Mouse (Mus musculus) embryonic fibroblast, embryonic 13.5 days (primary cell): ENCODE measurements around the gene Gm9857. TPM values are rescaled to one million over a fixed set of nuclear protein-coding genes. Genes with fewer than 3 reads are reported as not detected.

Experiments
- H3K27ac ChIP-seq: 2 replicates; pipeline ENCODE4 v1.5.1; 2012; ENCODE audit warnings: low read length, control low read depth, inconsistent platforms; ENCODE audit not compliant: insufficient read depth
- H3K4me1 ChIP-seq: 2 replicates; pipeline ENCODE4 v1.6.1; 2011; ENCODE audit warnings: low read length; ENCODE audit not compliant: control insufficient read depth, insufficient read depth
- H3K4me3 ChIP-seq: 2 replicates; pipeline ENCODE4 v1.5.1; 2011; ENCODE audit warnings: mild to moderate bottlenecking, control low read depth, low read length; ENCODE audit not compliant: insufficient read depth
- CTCF ChIP-seq: IDR thresholded peaks from 2 replicates; pipeline ENCODE4 v1.5.1; 2011; ENCODE audit warnings: mild to moderate bottlenecking, control low read depth, low read length, moderate library complexity, borderline replicate concordance; ENCODE audit not compliant: insufficient read depth
- POLR2A ChIP-seq: IDR thresholded peaks from 2 replicates; pipeline ENCODE4 v1.6.1; 2011; ENCODE audit warnings: low read depth, mild to moderate bottlenecking, control low read depth, low read length, moderate library complexity
- polyA plus RNA-seq: library from polyadenylated mRNA; stranded (reverse); fragments of >200 nt; gene quantifications from 2 replicates; pipeline ENCODE4 v1.2.4, GENCODE M21; 2011; ENCODE audit warnings: low read depth; ENCODE audit not compliant: missing spikeins, insufficient read length

Gene Gm9857
- polyA plus RNA-seq, 1 experiment: not detected

DNA sequence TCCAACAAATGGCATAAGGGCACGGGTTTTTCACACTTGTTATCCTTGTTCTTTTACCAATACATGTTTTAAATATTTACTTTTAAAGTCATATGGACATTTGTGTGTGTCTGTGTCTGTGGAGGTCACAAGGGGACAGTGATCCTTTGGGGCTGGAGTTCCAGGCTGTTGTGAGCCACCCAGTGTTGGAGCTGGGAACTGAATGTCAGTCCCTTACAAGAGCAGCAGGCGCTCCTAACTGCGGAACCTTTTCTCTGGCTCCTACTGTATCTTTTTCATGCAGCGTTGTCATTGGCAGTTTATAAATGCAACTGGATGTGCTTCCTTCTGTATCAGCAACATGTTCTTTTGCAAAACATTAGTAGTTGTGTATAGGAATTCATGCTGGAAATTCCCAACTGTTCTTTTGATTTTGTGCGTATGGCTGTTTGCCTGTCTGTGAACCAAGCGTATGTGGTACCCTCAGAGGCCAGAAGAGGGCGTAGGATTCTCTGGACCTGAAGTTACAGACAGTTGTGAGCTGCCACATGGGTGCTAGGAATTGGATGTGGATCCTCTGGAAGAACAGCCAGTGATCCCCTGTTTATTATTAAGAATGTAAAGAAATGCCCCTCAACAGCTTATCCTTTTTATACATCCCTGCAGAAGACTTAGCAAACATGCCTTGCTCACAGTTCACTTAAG, 24.3 kb upstream of the Gm9857 start:
- H3K4me3 ChIP-seq: no peak overlapping the region
- TF ChIP-seq CTCF: no peak
- TF ChIP-seq POLR2A: no peak
- no peak overlapping the region for H3K27ac ChIP-seq
- H3K4me1 ChIP-seq: peaks cover 6% of the 10 kb centered on the region; the same call in 1 of the 2 replicates

GRCm38 (mm10) chr3:108963776-108964175, 23.5 kb upstream of the Gm9857 start:
- H3K4me1 ChIP-seq: peaks cover 9% of the 10 kb centered on the region
- TF ChIP-seq POLR2A: no peak
- TF ChIP-seq CTCF: no peak
- no peak overlapping the region for H3K27ac ChIP-seq
- no peak overlapping the region for H3K4me3 ChIP-seq

- no peak for TF ChIP-seq POLR2A
- no peak for TF ChIP-seq CTCF
These were observed 23.0 kb upstream of the Gm9857 start for GRCm38 (mm10) chr3:108963278-108963677.

GRCm38 (mm10) chr3:108961655-108962054, 21.4 kb upstream of the Gm9857 start:
- Histone ChIP-seq H3K4me1 (peaks cover 14% of the 10 kb centered on the region), H3K4me3 (no peak overlapping the region), H3K27ac (no peak overlapping the region)
- no peak for TF ChIP-seq POLR2A
- no peak for TF ChIP-seq CTCF

More at GRCm38 (mm10) chr3:108963278-108963677, 23.0 kb upstream of the Gm9857 start:
- Histone ChIP-seq H3K27ac (no peak overlapping the region), H3K4me3 (no peak overlapping the region), H3K4me1 (peaks cover 11% of the 10 kb centered on the region)

- H3K4me1 ChIP-seq: peaks cover 14% of the 10 kb centered on the region
- no peak overlapping the region for H3K27ac ChIP-seq
- H3K4me3 ChIP-seq: no peak overlapping the region
- TF ChIP-seq POLR2A (no peak), CTCF (no peak)
These were observed 21.0 kb upstream of the Gm9857 start for GRCm38 (mm10) chr3:108961226-108961625.

DNA sequence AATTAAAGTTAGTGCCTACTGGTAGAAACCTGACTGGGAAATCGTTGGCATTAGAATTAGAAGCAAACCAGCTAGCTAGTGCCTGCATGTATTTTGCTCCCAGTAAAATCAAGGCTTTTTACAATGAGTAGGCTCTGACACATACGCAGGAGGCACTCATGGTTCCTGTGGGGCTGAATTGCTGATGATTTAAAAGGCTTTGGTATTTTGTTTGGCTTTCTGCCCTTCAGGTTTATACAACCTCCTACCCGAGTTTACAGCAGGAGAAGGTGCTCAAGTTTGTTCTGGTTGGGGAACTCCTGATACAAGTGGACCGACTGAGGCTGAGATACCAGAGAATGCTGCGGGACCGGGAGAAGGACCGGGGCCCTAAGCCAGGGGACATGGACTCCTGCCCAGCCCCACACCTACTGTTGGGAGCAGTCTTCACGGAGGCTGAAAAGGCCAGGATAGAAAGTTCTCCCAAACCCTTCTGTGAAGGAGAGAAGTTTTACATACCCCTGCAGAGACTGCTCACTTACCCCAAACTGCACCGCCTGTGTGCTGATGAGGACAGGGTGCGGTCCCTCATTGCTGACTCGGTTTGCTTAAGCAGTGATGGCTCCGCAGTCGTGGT, 19.5 kb upstream of the Gm9857 start:
- Histone ChIP-seq H3K4me3 (no peak overlapping the region), H3K4me1 (peaks cover 14% of the 10 kb centered on the region), H3K27ac (no peak overlapping the region)
- TF ChIP-seq POLR2A (no peak), CTCF (no peak)

GRCm38 (mm10) chr3:108957976-108958375, 17.7 kb upstream of the Gm9857 start:
- TF ChIP-seq CTCF (no peak), POLR2A (no peak)
- H3K4me3 ChIP-seq: no peak overlapping the region
- H3K4me1 ChIP-seq: peaks cover 14% of the 10 kb centered on the region
- H3K27ac ChIP-seq: no peak overlapping the region

DNA sequence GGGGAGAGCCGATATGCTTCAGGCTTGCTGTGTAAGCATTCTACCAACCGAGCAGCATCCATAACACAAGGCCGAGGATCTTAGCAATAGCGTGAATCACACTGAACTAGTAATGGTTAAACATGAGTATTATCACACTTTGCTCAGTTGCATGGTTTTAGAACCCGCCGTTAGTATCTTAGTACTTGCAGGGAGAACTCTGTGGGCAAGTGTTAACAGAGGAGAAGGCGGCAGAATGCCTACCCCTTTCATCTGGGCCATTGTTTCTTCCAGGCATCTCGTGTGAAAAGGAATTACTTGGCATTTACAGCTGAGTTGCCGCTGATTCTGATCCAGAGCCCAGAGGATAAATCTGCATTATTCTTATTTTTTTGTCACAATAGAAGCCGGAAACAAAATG, 751 bp upstream of the Gm9857 start:
- Histone ChIP-seq H3K4me3 (no peak overlapping the region), H3K27ac (no peak overlapping the region), H3K4me1 (no peaks in the 10 kb centered on the region)
- no peak for TF ChIP-seq CTCF
- TF ChIP-seq POLR2A: no peak

DNA sequence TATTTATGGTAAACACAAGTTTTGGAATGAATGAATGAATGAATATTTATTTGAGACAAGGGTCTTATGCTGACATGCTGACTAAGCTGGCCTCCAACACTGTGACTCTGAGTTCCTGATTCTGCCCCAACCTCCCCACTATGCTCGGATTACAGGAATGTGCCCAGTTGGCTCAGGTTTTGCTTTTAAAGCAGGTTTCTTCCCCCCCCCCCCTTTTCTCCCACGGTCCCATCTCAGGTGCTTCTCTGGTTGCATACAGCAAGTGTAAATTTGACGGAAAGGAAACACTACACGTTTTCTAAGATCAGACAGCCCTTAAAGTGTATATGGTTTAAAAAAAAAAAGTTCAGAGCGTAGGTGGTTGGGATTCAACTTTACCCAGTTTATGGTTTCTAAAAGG, 672 bp downstream of the Gm9857 start, which contains the start of gene Henmt1:
Gene Henmt1 (plus strand): TSS at position 301 of the 400 bp plus-strand sequence.
- no peaks in the 10 kb centered on the region for H3K4me1 ChIP-seq
- no peak within 1 kb of the TSS for H3K27ac ChIP-seq
- H3K4me3 ChIP-seq: no peak within 1 kb of the TSS
- TF ChIP-seq CTCF: no peak
- TF ChIP-seq POLR2A: no peak

DNA sequence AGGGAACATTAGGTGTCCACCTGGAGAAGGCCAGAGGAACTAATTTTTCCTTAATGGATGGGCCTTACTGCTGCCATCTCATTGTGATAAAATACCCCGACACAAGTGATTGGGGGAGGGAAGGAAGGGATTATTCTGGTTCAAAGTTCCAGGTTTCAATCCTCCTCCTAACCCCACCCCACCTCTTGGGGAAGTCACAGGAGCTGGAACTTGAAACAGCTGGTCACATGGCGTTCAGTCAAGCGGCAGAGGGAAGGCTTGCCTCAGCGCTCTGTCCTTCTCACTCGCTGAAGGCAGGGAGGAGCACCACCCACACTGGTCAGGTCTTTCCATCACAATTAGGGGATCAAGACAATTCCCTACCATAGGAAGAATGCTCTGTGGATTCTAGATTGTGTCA, 1.6 kb downstream of the Gm9857 start:
- Histone ChIP-seq H3K4me1 (no peaks in the 10 kb centered on the region), H3K27ac (no peak overlapping the region), H3K4me3 (no peak overlapping the region)
- no peak for TF ChIP-seq CTCF
- no peak for TF ChIP-seq POLR2A
